Mouse (Mus musculus) cerebellum, adult 18-20 months (tissue): ENCODE data around the gene 2310061I04Rik.
"Not testable (repeated sequence)": the region's sequence is repeated elsewhere in the genome, so short reads cannot be mapped to it uniquely, and the experiment has no call there.

Experiments used
- DNase-seq, 2 experiments: peaks; one replicate each; pipeline ENCODE4 v3.0.0; 2021

2310061I04Rik gene

GRCm38 (mm10) chr17:35896781-35897643 is at the start of gene 2310061I04Rik:
Gene 2310061I04Rik (minus strand): TSS chr17:35897431.
- DNase-seq: peak; percentile 89 to 97

DNA sequence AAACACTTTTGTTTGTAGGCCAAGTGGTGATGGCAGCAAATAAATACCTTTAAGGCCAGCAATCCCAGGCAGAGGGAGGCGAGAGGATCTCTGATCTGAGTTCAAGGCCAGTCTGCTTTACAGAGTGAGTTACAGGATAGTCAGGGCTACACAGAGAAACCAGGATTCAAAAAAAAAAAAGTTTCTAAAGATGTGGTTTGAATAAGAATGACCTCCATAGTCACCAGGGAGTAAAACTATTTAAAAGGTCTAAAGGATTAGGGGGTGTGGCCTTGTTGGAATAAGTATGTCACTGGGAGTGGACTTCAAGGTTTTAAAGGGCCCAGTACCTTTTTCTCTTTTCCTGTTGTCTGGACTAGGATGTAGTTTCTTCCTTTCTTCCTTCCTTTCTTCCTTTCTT is 42.7 kb upstream of the 2310061I04Rik start:
- DNase-seq: no peak

GRCm38 (mm10) chr17:35939108-35939507 is 41.9 kb upstream of the 2310061I04Rik start:
- DNase-seq: no peak

DNA sequence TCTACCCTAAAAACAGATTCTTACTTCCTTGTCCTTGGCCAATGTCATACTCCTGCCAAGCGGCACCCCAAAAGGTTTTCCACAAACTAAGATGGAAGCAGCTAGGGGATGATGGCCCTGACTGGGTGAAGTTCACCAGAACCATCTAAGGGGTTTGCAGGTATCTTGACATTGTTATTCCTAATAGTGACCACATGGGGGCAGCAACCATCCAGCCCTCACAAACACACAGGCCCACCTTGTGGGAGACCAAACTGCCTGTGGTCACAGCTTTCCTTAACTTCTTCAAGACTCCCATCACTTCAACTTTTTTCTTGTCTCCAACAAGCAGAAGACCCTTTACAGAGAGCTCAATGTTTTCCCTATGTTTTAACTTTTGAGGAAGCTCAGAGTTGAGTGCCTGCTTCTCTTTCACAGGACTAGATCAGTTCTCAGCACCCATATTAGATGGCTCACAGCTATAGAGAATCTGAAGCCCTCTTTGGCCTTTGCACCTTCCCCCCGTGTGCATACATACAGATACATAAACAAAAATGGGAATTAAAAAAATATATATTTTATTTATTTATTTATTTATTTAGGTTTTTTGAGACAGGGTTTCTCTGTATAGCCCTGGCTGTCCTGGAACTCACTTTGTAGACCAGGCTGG is 40.6 kb upstream of the 2310061I04Rik start:
- DNase-seq: peak; percentile 49 to 71

DNA sequence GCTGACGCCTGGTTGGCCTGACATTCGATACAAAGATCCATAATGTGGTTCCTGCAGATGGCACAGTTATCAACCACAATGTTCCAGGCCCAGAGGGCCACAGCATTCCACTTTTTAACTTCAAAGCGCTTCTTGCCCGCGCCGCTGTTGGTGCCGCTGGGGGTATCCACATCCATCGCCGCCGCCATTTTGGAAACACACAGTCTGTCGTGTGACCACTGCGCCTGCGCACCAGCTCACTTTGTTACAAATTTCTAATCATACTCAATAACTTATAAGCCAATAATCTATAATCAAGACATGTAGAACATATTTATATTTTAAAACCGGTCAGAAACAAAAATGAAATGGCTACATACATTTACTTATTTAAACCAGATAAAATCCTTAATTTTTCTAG is 38.5 kb upstream of the 2310061I04Rik start:
- DNase-seq: not testable (repeated sequence)

DNA sequence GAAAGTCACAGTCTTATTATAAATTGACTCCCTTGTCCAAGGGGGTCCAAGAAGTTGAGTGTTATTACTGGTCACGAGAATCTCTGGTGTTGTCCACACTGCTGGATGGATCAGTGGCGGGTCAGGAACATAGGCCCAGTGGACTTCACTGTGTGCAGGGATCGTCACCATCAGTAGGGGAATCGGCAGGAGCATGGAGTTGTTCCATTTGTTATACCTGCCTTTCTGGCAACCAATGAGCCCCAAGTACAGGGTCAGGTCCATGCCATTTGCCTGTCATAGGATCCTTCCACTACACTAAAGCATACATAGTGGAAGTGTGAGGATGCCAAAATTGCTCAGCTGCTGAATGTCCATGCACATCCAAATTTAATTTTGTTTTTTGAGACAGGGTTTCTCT is 35.4 kb upstream of the 2310061I04Rik start:
- DNase-seq: no peak

GRCm38 (mm10) chr17:35930627-35931026 is 33.4 kb upstream of the 2310061I04Rik start:
- DNase-seq: no peak

- DNase-seq: no peak
These were observed 32.3 kb upstream of the 2310061I04Rik start for GRCm38 (mm10) chr17:35929534-35929933.

GRCm38 (mm10) chr17:35927471-35927870 is 30.2 kb upstream of the 2310061I04Rik start:
- DNase-seq: no peak

- DNase-seq: no peak
These were observed 26.1 kb upstream of the 2310061I04Rik start for GRCm38 (mm10) chr17:35923281-35923680.

GRCm38 (mm10) chr17:35922566-35922965 is 25.3 kb upstream of the 2310061I04Rik start:
- no peak for DNase-seq

DNA sequence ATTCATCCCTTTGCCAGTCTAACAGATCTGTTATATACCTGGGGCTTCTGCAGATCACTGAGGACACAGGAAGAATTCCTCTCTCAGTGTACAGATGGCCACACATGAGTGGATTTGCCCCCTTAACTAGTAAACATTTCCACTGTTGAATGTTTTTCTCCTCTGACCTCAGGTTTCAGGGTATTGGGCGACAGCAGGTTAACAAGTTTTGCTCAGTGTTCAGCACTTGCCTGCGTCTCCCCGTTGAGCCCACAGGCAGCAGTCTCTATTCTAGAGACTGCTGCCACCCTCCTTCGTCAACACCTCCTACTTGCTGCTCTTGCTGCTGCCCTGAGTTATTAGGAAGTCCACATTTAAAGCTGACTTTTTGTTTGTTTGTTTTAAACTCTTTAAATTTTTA is 24.5 kb upstream of the 2310061I04Rik start:
- DNase-seq: no peak

DNA sequence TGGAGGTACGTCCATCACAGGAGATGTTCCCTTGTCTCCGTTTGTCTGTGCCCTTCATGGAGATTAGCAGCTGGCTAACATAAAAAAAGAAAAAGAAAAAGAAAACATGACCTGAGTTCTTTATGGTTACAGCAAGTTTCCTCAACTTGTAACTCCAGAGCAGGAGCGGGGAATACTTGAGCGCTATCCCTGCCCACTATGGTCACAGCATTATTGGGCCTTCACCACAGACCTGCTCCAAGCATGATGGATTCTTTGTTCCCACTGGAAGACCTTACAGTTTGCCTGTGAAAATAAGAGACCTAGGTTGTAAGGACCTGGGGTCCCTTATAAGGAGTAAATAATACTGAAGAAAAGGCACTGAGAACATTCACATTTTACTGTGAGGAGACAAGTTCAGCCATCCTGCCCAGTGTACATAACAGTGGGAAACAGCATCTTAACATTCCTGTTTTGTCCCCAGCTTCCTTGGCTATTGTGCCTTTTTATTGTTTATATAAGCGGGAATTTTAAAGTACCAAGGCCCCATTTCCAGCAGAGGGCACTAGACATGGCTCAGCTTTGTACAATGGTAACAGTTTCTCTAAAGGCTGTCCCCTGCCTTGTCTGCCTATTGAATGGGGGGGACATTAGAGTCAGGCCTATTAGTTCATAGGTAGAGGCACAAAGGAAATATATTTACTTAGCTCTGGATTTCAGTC is 23.8 kb upstream of the 2310061I04Rik start:
- DNase-seq: peak; percentile 39 to 44

DNA sequence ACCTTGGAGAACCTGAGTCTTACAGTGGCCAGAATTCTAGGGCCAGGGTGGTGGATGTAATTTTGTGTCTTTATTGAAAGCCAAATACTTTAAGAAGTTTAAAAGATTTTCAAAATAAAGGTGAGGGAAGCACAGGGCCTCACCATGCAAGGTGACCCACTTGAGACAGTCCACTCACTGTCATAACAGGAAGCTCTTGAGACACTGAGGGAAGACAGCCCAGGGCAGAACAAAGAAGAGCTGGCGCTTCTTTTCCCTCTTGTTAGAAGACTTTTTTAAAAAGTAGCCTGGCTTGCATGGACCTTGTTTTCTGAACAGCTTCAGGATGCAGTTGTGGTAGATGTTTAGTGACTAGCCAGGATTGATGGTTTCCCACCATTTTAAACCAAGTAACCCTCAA is 23.2 kb upstream of the 2310061I04Rik start:
- DNase-seq: no peak

- DNase-seq: no peak
These were observed 22.7 kb upstream of the 2310061I04Rik start for GRCm38 (mm10) chr17:35919864-35920301.

- DNase-seq: peak; percentile 94 to 99
These were observed 22.0 kb upstream of the 2310061I04Rik start for GRCm38 (mm10) chr17:35919060-35919715.

DNA sequence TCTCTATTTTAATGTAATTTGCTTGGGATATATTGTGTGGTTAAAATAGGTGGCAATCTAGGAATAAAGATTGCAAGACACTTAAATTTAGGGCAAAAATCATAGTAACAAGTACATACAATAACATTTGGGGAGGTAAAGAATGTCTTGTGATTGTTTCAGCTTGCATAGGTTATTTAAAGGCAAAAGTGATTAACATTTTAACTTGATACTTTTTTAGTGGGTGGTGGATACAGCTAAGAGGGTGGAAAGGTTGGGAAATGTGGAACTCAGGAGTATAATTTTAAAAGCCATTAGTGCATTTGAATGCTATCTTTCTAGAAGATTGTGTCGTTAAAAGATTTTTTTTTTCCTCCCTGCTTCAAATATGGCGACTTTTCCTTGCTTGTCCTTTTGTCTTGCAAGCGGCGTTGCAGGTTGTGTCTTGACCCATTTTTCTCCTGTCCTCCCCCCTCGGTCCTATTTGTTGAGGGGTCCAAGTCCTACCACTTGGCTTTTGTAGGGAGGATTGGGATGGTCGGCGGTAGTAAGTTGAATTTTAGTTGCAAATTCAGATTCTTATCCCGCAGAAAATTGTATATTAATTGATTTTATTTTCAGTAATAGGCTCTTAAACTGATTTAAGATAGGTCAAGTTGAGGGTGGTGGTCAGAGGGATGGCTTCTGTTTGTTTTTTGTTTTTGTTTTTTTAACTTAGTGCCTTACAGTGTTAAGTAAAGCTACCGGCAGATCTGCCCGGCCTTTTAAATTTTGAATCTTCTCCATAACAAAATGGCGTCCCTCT is 21.2 kb upstream of the 2310061I04Rik start:
- DNase-seq: peak; percentile 47 to 58

GRCm38 (mm10) chr17:35917463-35918251 is 20.4 kb upstream of the 2310061I04Rik start:
- DNase-seq: peak; percentile 61 to 66

GRCm38 (mm10) chr17:35917143-35917462 is 19.9 kb upstream of the 2310061I04Rik start:
- peak in 1 of 2 experiments; percentile 43 for DNase-seq

DNA sequence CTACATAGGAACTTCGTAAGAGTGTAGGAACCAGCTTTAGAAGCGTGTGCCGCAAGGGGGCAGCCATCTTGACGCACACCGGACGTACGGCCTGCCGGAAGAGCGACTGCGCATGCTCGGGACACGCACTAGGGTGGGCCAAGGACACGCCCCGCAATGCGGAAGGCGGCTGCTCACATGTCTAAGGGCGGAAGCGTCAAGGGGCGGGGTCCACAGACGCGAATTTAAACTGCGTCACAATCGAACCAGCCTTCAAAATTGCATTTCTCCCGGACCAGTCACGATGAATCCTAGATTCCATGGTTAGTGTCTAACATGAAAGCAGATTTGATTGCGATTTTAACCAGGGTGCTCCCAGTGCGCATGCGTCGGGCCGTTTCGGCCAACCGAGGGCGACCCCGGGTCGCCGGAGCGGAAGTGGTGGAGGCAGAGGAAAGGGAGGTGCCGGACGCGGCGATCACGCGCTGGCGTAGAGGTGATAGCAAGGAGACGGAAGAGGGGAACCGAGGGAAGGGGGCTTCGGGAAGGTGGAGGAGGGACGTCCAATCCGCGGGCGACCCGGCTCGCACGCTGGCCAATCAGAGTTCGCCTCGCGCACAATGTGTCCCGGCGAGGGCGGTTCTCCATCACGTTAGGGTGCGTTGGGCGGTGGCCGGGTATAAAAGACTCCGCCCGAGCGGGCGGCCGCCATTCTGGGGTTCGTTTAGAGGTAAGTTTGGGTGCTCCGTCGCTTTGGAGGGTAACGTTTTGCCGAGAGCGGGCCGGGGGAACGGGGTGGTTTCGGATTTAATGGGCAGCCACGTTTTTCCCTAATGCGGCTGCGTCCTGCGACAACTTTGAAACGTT is 19.3 kb upstream of the 2310061I04Rik start, which contains the start of the genes Mrps18b and Ppp1r10:
TSS of gene Mrps18b (minus strand) at position 93 of the 846 bp plus-strand sequence.
TSS of gene Ppp1r10 (plus strand) at position 138 of the 846 bp plus-strand sequence.
- peak; percentile 98 to 100 for DNase-seq
